Mouse (Mus musculus) adrenal gland, adult (tissue): ENCODE measurements at regions not wholly inside any gene's neighbourhood (a gene's known extent, or its start where the extent isn't known, plus 50 kb on each side); places are given as distances from the start of the nearest gene placed in this dataset.

Source experiments
- DNase-seq, 2 experiments: peaks; one replicate each; pipeline ENCODE4 v3.0.0; 2022 to 2023; ENCODE audit warnings: low spot score in 1 of 2; ENCODE audit not compliant: inconsistent age in 2 of 2

GRCm38 (mm10) chr3:16819218-16820122 is 813.2 kb upstream of the Gm5150 start:
- no peak for DNase-seq

GRCm38 (mm10) chr3:16816814-16817213 is 810.6 kb upstream of the Gm5150 start:
- DNase-seq: peak in 1 of 2 experiments; percentile 18

GRCm38 (mm10) chr3:16816101-16816500 is 809.9 kb upstream of the Gm5150 start:
- no peak for DNase-seq

GRCm38 (mm10) chr3:16810878-16811611 is 804.8 kb upstream of the Gm5150 start:
- DNase-seq: no peak

GRCm38 (mm10) chr3:16803603-16804002 is 797.4 kb upstream of the Gm5150 start:
- DNase-seq: no peak
